Mouse (Mus musculus) common myeloid progenitor, adult 5-6 weeks (primary cell): ENCODE measurements around the gene Fam71f2. TPM values are rescaled to one million over a fixed set of nuclear protein-coding genes. Genes with fewer than 3 reads are reported as not detected.

ENCODE experiments used
- ATAC-seq: replicated peaks from 2 replicates; pipeline ENCODE4 v1.8.0; 2016; ENCODE audit warnings: low read depth, mild to moderate bottlenecking, moderate TSS enrichment, inconsistent platforms; ENCODE audit not compliant: poor library complexity, severe bottlenecking
- total RNA-seq: library from RNA; stranded (forward); fragments of 200-1000, 187-1606 nt; gene quantifications from 2 replicates; pipeline ENCODE4 v1.2.3, GENCODE M21; 2017

Gene Fam71f2
- total RNA-seq, 1 experiment from 2014 or later: not detected

DNA sequence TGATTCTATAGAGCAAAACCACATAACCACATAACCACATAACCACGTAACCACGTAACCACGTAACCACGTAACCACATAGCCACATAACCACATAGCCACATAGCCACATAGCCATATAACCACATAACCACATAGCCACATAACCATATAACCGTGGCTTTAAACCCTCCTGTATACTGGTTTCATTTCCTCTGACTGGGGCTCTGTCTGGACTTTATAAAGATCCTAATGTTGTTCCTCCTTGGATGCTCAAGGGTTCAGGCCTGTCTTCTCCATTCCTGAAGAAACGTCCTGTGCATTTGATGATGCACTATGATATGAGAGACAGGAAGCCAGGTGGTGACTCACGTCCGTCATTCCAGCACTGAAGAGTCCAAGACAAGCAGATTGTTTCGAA, 47.6 kb downstream of the Fam71f2 start:
- peak; percentile 45; the same call in 1 of the 2 replicates for ATAC-seq

DNA sequence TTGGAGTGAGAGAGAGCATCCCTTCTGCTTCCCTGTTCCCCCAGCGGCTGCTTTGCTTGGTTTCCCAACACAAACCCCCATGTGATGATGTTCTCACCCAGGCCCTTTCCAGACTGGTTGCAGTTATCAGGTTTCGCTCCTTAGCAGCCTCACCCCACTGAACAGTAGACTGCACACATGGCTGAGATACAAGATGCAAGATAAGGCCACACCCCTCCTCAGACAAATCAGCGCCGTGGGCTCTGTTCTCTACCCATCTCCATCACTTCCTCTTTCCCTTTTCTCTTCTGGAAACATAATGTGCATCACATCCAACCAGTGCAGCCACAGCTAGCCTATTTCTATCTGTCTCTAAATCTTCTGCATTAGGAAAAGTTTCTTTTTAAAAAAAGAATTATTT, 50.1 kb downstream of the Fam71f2 start:
- peak; percentile 48; the same call in 1 of the 2 replicates for ATAC-seq

Other genes with a start within 250 kb of the Fam71f2 start
- not detected in 2 replicates for gene Lep, start 219.4 kb upstream of the Fam71f2 start, total RNA-seq
- gene Rbm28, start 114.6 kb upstream of the Fam71f2 start, total RNA-seq: 58.1 and 64.1 TPM in 2 replicates
- gene Prrt4, start 100.0 kb upstream of the Fam71f2 start, total RNA-seq: not detected in 2 replicates
- gene Impdh1, start 63.2 kb upstream of the Fam71f2 start, total RNA-seq: 22.7 and 54.2 TPM in 2 replicates
- 13.0 and 15.4 TPM in 2 replicates for gene Hilpda, start 7.1 kb upstream of the Fam71f2 start, total RNA-seq
- gene Fam71f1, start 39.5 kb downstream of the Fam71f2 start, total RNA-seq: not detected in 2 replicates
- 138 and 159 TPM in 2 replicates for gene Calu, start 68.5 kb downstream of the Fam71f2 start, total RNA-seq
- gene Opn1sw, start 108.9 kb downstream of the Fam71f2 start, total RNA-seq: not detected in 2 replicates
- gene Ccdc136, start 116.7 kb downstream of the Fam71f2 start, total RNA-seq: not detected in 2 replicates
- gene Flnc, start 153.7 kb downstream of the Fam71f2 start, total RNA-seq: not detected in 2 replicates
- gene Atp6v1f, start 188.1 kb downstream of the Fam71f2 start, total RNA-seq: 89.8 and 130 TPM in 2 replicates
- gene Atp6v1fnb, start 191.8 kb downstream of the Fam71f2 start, total RNA-seq: 1.3 TPM in 1 of 2 replicates, not detected in the other
- gene Kcp, start 228.4 kb downstream of the Fam71f2 start, total RNA-seq: not detected in 2 replicates
- 14.8 and 18.6 TPM in 2 replicates for gene Irf5, start 247.0 kb downstream of the Fam71f2 start, total RNA-seq